Mouse (Mus musculus): ENCODE measurements around the gene Olig2. TPM values are rescaled to one million over a fixed set of nuclear protein-coding genes. Genes with fewer than 3 reads are reported as not detected.

The Olig2 gene
- total and polyA plus RNA-seq, 2 experiments = not detected

GRCm38 (mm10) chr16:91224481-91225232 lies 600 bp upstream of the Olig2 start:
- TF ChIP-seq CTCF (IDR thresholded peaks at IDR 0.05; ENCODE audit: low read depth, low read length) = peak; percentile 75
- TF ChIP-seq POLR2A (IDR thresholded peaks at IDR 0.05; ENCODE audit: extremely low read depth, insufficient read depth, low read length) = no peak
- Histone ChIP-seq H3K9ac (ENCODE audit: low read depth, low read length) (no peak overlapping the region), H3K4me1 (ENCODE audit: control insufficient read depth, insufficient read depth, low read length) (no peaks in the 10 kb centered on the region), H3K36me3 (ENCODE audit: control insufficient read depth, insufficient read depth, low read length) (no peaks in the 10 kb centered on the region), H3K79me2 (ENCODE audit: control insufficient read depth, insufficient read depth, low read length) (no peaks in the 10 kb centered on the region), H3K27me3 (ENCODE audit: control insufficient read depth, insufficient read depth, low read length) (peaks cover 60% of the 10 kb centered on the region), H3K27ac (replicated peaks; ENCODE audit: insufficient read depth, low read depth, low read length) (no peak overlapping the region), H3K4me3 (ENCODE audit: insufficient read depth, low read depth, low read length) (no peak overlapping the region)
- peak; percentile 16 for DNase-seq (ENCODE audit: extremely low read depth, low read depth, low spot score)
- WGBS = 4% methylated on average over 26 of the region's 26 CpGs

GRCm38 (mm10) chr16:91226038-91226882 lies 1.0 kb downstream of the Olig2 start:
- Histone ChIP-seq H3K4me3 (ENCODE audit: insufficient read depth, low read depth, low read length) (no peak overlapping the region), H3K27ac (replicated peaks; ENCODE audit: insufficient read depth, low read depth, low read length) (no peak overlapping the region), H3K4me1 (ENCODE audit: control insufficient read depth, insufficient read depth, low read length) (no peaks in the 10 kb centered on the region), H3K79me2 (ENCODE audit: control insufficient read depth, insufficient read depth, low read length) (no peaks in the 10 kb centered on the region), H3K27me3 (ENCODE audit: control insufficient read depth, insufficient read depth, low read length) (peaks cover 56% of the 10 kb centered on the region), H3K36me3 (ENCODE audit: control insufficient read depth, insufficient read depth, low read length) (no peaks in the 10 kb centered on the region), H3K9ac (ENCODE audit: low read depth, low read length) (no peak overlapping the region)
- DNase-seq (ENCODE audit: extremely low read depth, low read depth, low spot score) = no peak
- 3% methylated on average over 60 of the region's 60 CpGs for WGBS
- TF ChIP-seq CTCF (IDR thresholded peaks at IDR 0.05; ENCODE audit: low read depth, low read length) (no peak), POLR2A (IDR thresholded peaks at IDR 0.05; ENCODE audit: extremely low read depth, insufficient read depth, low read length) (no peak)

GRCm38 (mm10) chr16:91226883-91227759 lies 1.9 kb downstream of the Olig2 start:
- TF ChIP-seq POLR2A (IDR thresholded peaks at IDR 0.05; ENCODE audit: extremely low read depth, insufficient read depth, low read length) (no peak), CTCF (IDR thresholded peaks at IDR 0.05; ENCODE audit: low read depth, low read length) (no peak)
- Histone ChIP-seq H3K9ac (ENCODE audit: low read depth, low read length) (no peak overlapping the region), H3K27ac (replicated peaks; ENCODE audit: insufficient read depth, low read depth, low read length) (no peak overlapping the region), H3K27me3 (ENCODE audit: control insufficient read depth, insufficient read depth, low read length) (peaks cover 51% of the 10 kb centered on the region), H3K79me2 (ENCODE audit: control insufficient read depth, insufficient read depth, low read length) (no peaks in the 10 kb centered on the region), H3K4me1 (ENCODE audit: control insufficient read depth, insufficient read depth, low read length) (no peaks in the 10 kb centered on the region), H3K4me3 (ENCODE audit: insufficient read depth, low read depth, low read length) (no peak overlapping the region), H3K36me3 (ENCODE audit: control insufficient read depth, insufficient read depth, low read length) (no peaks in the 10 kb centered on the region)
- no peak for DNase-seq (ENCODE audit: extremely low read depth, low read depth, low spot score)
- 3% methylated on average over 85 of the region's 85 CpGs for WGBS

- 6% methylated on average over 6 of the region's 6 CpGs for WGBS
- no peak overlapping the region for H3K27ac ChIP-seq (replicated peaks; ENCODE audit: insufficient read depth, low read depth, low read length)
Observed at GRCm38 (mm10) chr16:91227760-91228043, 2.4 kb downstream of the Olig2 start.

GRCm38 (mm10) chr16:91228238-91229071 lies 3.2 kb downstream of the Olig2 start:
- Histone ChIP-seq H3K36me3 (ENCODE audit: control insufficient read depth, insufficient read depth, low read length) (no peaks in the 10 kb centered on the region), H3K27ac (replicated peaks; ENCODE audit: insufficient read depth, low read depth, low read length) (no peak overlapping the region), H3K4me1 (ENCODE audit: control insufficient read depth, insufficient read depth, low read length) (peaks cover 3% of the 10 kb centered on the region; the same call in 1 of the 2 replicates), H3K79me2 (ENCODE audit: control insufficient read depth, insufficient read depth, low read length) (no peaks in the 10 kb centered on the region), H3K4me3 (ENCODE audit: insufficient read depth, low read depth, low read length) (no peak overlapping the region), H3K27me3 (ENCODE audit: control insufficient read depth, insufficient read depth, low read length) (peaks cover 38% of the 10 kb centered on the region), H3K9ac (ENCODE audit: low read depth, low read length) (no peak overlapping the region)
- no peak for DNase-seq (ENCODE audit: extremely low read depth, low read depth, low spot score)
- WGBS = 12% methylated on average over 30 of the region's 30 CpGs
- TF ChIP-seq CTCF (IDR thresholded peaks at IDR 0.05; ENCODE audit: low read depth, low read length) (no peak), POLR2A (IDR thresholded peaks at IDR 0.05; ENCODE audit: extremely low read depth, insufficient read depth, low read length) (no peak)

More at GRCm38 (mm10) chr16:91227760-91228043, 2.4 kb downstream of the Olig2 start:
- Histone ChIP-seq H3K36me3 (ENCODE audit: control insufficient read depth, insufficient read depth, low read length) (no peaks in the 10 kb centered on the region), H3K9ac (ENCODE audit: low read depth, low read length) (no peak overlapping the region), H3K4me3 (ENCODE audit: insufficient read depth, low read depth, low read length) (no peak overlapping the region), H3K79me2 (ENCODE audit: control insufficient read depth, insufficient read depth, low read length) (no peaks in the 10 kb centered on the region), H3K4me1 (ENCODE audit: control insufficient read depth, insufficient read depth, low read length) (peaks cover 2% of the 10 kb centered on the region; the same call in 1 of the 2 replicates), H3K27me3 (ENCODE audit: control insufficient read depth, insufficient read depth, low read length) (peaks cover 45% of the 10 kb centered on the region)
- DNase-seq (ENCODE audit: extremely low read depth, low read depth, low spot score) = no peak
- TF ChIP-seq POLR2A (IDR thresholded peaks at IDR 0.05; ENCODE audit: extremely low read depth, insufficient read depth, low read length) (no peak), CTCF (IDR thresholded peaks at IDR 0.05; ENCODE audit: low read depth, low read length) (no peak)
